Comparison of ENCODE assay signal across 20 mouse cellular contexts in the genomic region with DNA sequence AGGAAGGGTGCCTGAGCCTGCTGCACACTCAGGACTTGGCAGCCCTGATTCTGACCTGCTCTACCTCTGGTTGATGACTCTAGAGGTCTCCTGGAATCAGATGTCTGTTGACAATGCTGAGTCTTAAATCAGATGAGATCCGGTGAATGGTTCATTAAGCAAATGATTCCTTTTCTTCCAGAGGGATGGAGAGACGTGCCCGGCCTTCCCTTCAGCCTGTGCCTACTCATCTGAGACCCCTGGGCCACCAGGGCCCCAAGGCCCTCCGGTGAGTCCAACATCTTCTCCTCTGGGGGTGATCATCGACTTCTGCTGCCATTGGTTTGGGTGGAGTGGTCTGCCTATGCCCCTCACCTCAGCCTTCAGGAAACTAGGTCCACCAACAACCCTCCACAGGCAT. TPM values are rescaled to one million over a fixed set of nuclear protein-coding genes. Genes with fewer than 3 reads are reported as not detected.
"Had no signal": no experiment of that assay in that cellular context is flagged by ENCODE, and none has a peak within 500 bp of the region (broad histone marks: within the 10 kb centered on the region; RNA-seq: fewer than 3 reads in every experiment).

No protein-coding gene starts in this region.

- H3K4me1 ChIP-seq: midbrain, embryonic 13.5 days; midbrain, embryonic 15.5 days; neural tube, embryonic 13.5 days had no signal

- H3K9me3 ChIP-seq: midbrain, embryonic 10.5 days; midbrain, embryonic 13.5 days; midbrain, embryonic 15.5 days; neural tube, embryonic 13.5 days; neural tube, embryonic 15.5 days had no signal

- H3K27me3 ChIP-seq: midbrain, embryonic 13.5 days; midbrain, embryonic 15.5 days; neural tube, embryonic 13.5 days; neural tube, embryonic 15.5 days had no signal

- ATAC-seq: midbrain, embryonic 13.5 days; midbrain, embryonic 15.5 days had no signal

- H3K4me2 ChIP-seq: lung, embryonic 14.5 days; midbrain, embryonic 13.5 days; midbrain, embryonic 15.5 days; neural tube, embryonic 13.5 days; neural tube, embryonic 15.5 days had no signal

- H3K4me3 ChIP-seq: midbrain, embryonic 10.5 days; midbrain, embryonic 13.5 days; midbrain, embryonic 15.5 days; myocyte; neural tube, embryonic 13.5 days; neural tube, embryonic 15.5 days had no signal

- DNase-seq: lung, adult 18-20 months; lung, embryonic 14.5 days; lung, postnatal 10 days; lung, postnatal 4 days; retina, postnatal 1 day; right cerebral cortex, adult 18-20 months; right cerebral cortex, postnatal 25 days; right cerebral cortex, postnatal 4 days; spleen, adult 18-20 months; thymus, adult 18-20 months; thymus, postnatal 14 days; thymus, postnatal 36 days had no signal

- H3K9ac ChIP-seq: lung, embryonic 14.5 days; midbrain, embryonic 13.5 days; midbrain, embryonic 15.5 days; neural tube, embryonic 13.5 days; neural tube, embryonic 15.5 days had no signal

- H3K27ac ChIP-seq: midbrain, embryonic 10.5 days; midbrain, embryonic 13.5 days; midbrain, embryonic 15.5 days; neural tube, embryonic 13.5 days; neural tube, embryonic 15.5 days had no signal

- H3K36me3 ChIP-seq: midbrain, embryonic 10.5 days; midbrain, embryonic 13.5 days; midbrain, embryonic 15.5 days; neural tube, embryonic 13.5 days; neural tube, embryonic 15.5 days had no signal

RNA-seq across cellular contexts. Expression of a gene that starts 35.0 kb away (rescaled TPM):
- total RNA-seq: megakaryocyte, adult 5-6 weeks; megakaryocyte-erythroid progenitor cell, adult 5-6 weeks had no signal
- polyA plus RNA-seq: myocyte had no signal

RNA-seq across cellular contexts. Expression of a gene that starts 53.8 kb away (rescaled TPM):
- total RNA-seq: megakaryocyte, adult 5-6 weeks; megakaryocyte-erythroid progenitor cell, adult 5-6 weeks had no signal
- polyA plus RNA-seq: myocyte had no signal
